Mouse (Mus musculus): Measurements from ENCODE around the gene Arl9. TPM values are rescaled to one million over a fixed set of nuclear protein-coding genes. Genes with fewer than 3 reads are reported as not detected.

Gene Arl9
- polyA plus RNA-seq, 1 experiment = 131 TPM

GRCm38 (mm10) chr5:76990789-76991188 is 13.1 kb upstream of the Arl9 start:
- Histone ChIP-seq H3K27ac (ENCODE audit: control insufficient read depth, insufficient read depth, low read depth, low read length) (no peak overlapping the region), H3K36me3 (ENCODE audit: control insufficient read depth, insufficient read depth, low read length) (peaks cover 3% of the 10 kb centered on the region), H3K4me1 (ENCODE audit: control insufficient read depth, insufficient read depth, low read length) (no peaks in the 10 kb centered on the region), H3K4me3 (ENCODE audit: control insufficient read depth, low read depth, low read length) (no peak overlapping the region), H3K27me3 (ENCODE audit: control insufficient read depth, insufficient read depth, low read length) (no peaks in the 10 kb centered on the region)
- no peak for TF ChIP-seq POLR2A (IDR thresholded peaks at IDR 0.05; ENCODE audit: control insufficient read depth, low read depth, low read length)
- no peak for TF ChIP-seq CTCF (IDR thresholded peaks at IDR 0.05; ENCODE audit: control insufficient read depth, insufficient read depth, insufficient replicate concordance, low read depth, low read length)

GRCm38 (mm10) chr5:76993174-76993814 is 10.6 kb upstream of the Arl9 start:
- TF ChIP-seq CTCF (IDR thresholded peaks at IDR 0.05; ENCODE audit: control insufficient read depth, insufficient read depth, insufficient replicate concordance, low read depth, low read length) (no peak), POLR2A (IDR thresholded peaks at IDR 0.05; ENCODE audit: control insufficient read depth, low read depth, low read length) (no peak)
- Histone ChIP-seq H3K4me1 (ENCODE audit: control insufficient read depth, insufficient read depth, low read length) (no peaks in the 10 kb centered on the region), H3K4me3 (ENCODE audit: control insufficient read depth, low read depth, low read length) (no peak overlapping the region), H3K27me3 (ENCODE audit: control insufficient read depth, insufficient read depth, low read length) (no peaks in the 10 kb centered on the region), H3K27ac (ENCODE audit: control insufficient read depth, insufficient read depth, low read depth, low read length) (no peak overlapping the region), H3K36me3 (ENCODE audit: control insufficient read depth, insufficient read depth, low read length) (peaks cover 4% of the 10 kb centered on the region)

GRCm38 (mm10) chr5:76998416-76998815 is 5.4 kb upstream of the Arl9 start:
- H3K27me3 ChIP-seq (ENCODE audit: control insufficient read depth, insufficient read depth, low read length) = peaks cover 3% of the 10 kb centered on the region; the same call in 1 of the 2 replicates
- H3K36me3 ChIP-seq (ENCODE audit: control insufficient read depth, insufficient read depth, low read length) = peaks cover 2% of the 10 kb centered on the region
- H3K4me1 ChIP-seq (ENCODE audit: control insufficient read depth, insufficient read depth, low read length) = no peaks in the 10 kb centered on the region; the same call in 1 of the 2 replicates
- TF ChIP-seq CTCF (IDR thresholded peaks at IDR 0.05; ENCODE audit: control insufficient read depth, insufficient read depth, insufficient replicate concordance, low read depth, low read length) (no peak), POLR2A (IDR thresholded peaks at IDR 0.05; ENCODE audit: control insufficient read depth, low read depth, low read length) (no peak)
- no peak overlapping the region for H3K4me3 ChIP-seq (ENCODE audit: control insufficient read depth, low read depth, low read length)
- H3K27ac ChIP-seq (ENCODE audit: control insufficient read depth, insufficient read depth, low read depth, low read length) = no peak overlapping the region

- peak overlapping the region; percentile 85 for H3K4me3 ChIP-seq (ENCODE audit: control insufficient read depth, low read depth, low read length)
- H3K27ac ChIP-seq (ENCODE audit: control insufficient read depth, insufficient read depth, low read depth, low read length) = peak overlapping the region; percentile 40; the same call in 1 of the 2 replicates
- peaks cover 2% of the 10 kb centered on the region for H3K36me3 ChIP-seq (ENCODE audit: control insufficient read depth, insufficient read depth, low read length)
- peaks cover 3% of the 10 kb centered on the region; the same call in 1 of the 2 replicates for H3K27me3 ChIP-seq (ENCODE audit: control insufficient read depth, insufficient read depth, low read length)
- H3K4me1 ChIP-seq (ENCODE audit: control insufficient read depth, insufficient read depth, low read length) = no peaks in the 10 kb centered on the region; the same call in 1 of the 2 replicates
- TF ChIP-seq CTCF (IDR thresholded peaks at IDR 0.05; ENCODE audit: control insufficient read depth, insufficient read depth, insufficient replicate concordance, low read depth, low read length) (no peak), POLR2A (IDR thresholded peaks at IDR 0.05; ENCODE audit: control insufficient read depth, low read depth, low read length) (peak; percentile 67; the same call in 1 of the 2 replicates)
Observed at GRCm38 (mm10) chr5:77001192-77001591, 2.7 kb upstream of the Arl9 start.

- no peak for TF ChIP-seq POLR2A (IDR thresholded peaks at IDR 0.05; ENCODE audit: control insufficient read depth, low read depth, low read length)
- no peaks in the 10 kb centered on the region for H3K4me1 ChIP-seq (ENCODE audit: control insufficient read depth, insufficient read depth, low read length)
Observed at GRCm38 (mm10) chr5:77010352-77010751, 6.5 kb downstream of the Arl9 start.

GRCm38 (mm10) chr5:77011082-77011481 is 7.2 kb downstream of the Arl9 start:
- H3K4me3 ChIP-seq (ENCODE audit: control insufficient read depth, low read depth, low read length) = no peak overlapping the region
- no peaks in the 10 kb centered on the region for H3K36me3 ChIP-seq (ENCODE audit: control insufficient read depth, insufficient read depth, low read length)
- no peak overlapping the region for H3K27ac ChIP-seq (ENCODE audit: control insufficient read depth, insufficient read depth, low read depth, low read length)
- H3K4me1 ChIP-seq (ENCODE audit: control insufficient read depth, insufficient read depth, low read length) = no peaks in the 10 kb centered on the region
- TF ChIP-seq CTCF (IDR thresholded peaks at IDR 0.05; ENCODE audit: control insufficient read depth, insufficient read depth, insufficient replicate concordance, low read depth, low read length) (no peak), POLR2A (IDR thresholded peaks at IDR 0.05; ENCODE audit: control insufficient read depth, low read depth, low read length) (no peak)
- H3K27me3 ChIP-seq (ENCODE audit: control insufficient read depth, insufficient read depth, low read length) = no peaks in the 10 kb centered on the region

More at GRCm38 (mm10) chr5:77010352-77010751, 6.5 kb downstream of the Arl9 start:
- no peaks in the 10 kb centered on the region for H3K36me3 ChIP-seq (ENCODE audit: control insufficient read depth, insufficient read depth, low read length)
- H3K27me3 ChIP-seq (ENCODE audit: control insufficient read depth, insufficient read depth, low read length) = no peaks in the 10 kb centered on the region
- H3K4me3 ChIP-seq (ENCODE audit: control insufficient read depth, low read depth, low read length) = no peak overlapping the region
- H3K27ac ChIP-seq (ENCODE audit: control insufficient read depth, insufficient read depth, low read depth, low read length) = no peak overlapping the region

- H3K27me3 ChIP-seq (ENCODE audit: control insufficient read depth, insufficient read depth, low read length) = no peaks in the 10 kb centered on the region
- H3K4me1 ChIP-seq (ENCODE audit: control insufficient read depth, insufficient read depth, low read length) = peaks cover 4% of the 10 kb centered on the region
- TF ChIP-seq POLR2A (IDR thresholded peaks at IDR 0.05; ENCODE audit: control insufficient read depth, low read depth, low read length) (no peak), CTCF (IDR thresholded peaks at IDR 0.05; ENCODE audit: control insufficient read depth, insufficient read depth, insufficient replicate concordance, low read depth, low read length) (no peak)
- peak overlapping the region; percentile 44; the same call in 1 of the 2 replicates for H3K4me3 ChIP-seq (ENCODE audit: control insufficient read depth, low read depth, low read length)
- peak overlapping the region; percentile 9; the same call in 1 of the 2 replicates for H3K27ac ChIP-seq (ENCODE audit: control insufficient read depth, insufficient read depth, low read depth, low read length)
- H3K36me3 ChIP-seq (ENCODE audit: control insufficient read depth, insufficient read depth, low read length) = no peaks in the 10 kb centered on the region; the same call in 1 of the 2 replicates
Observed at GRCm38 (mm10) chr5:77013171-77013570, 9.3 kb downstream of the Arl9 start.
